Mouse (Mus musculus) cortical plate, adult 2 months (tissue): ENCODE measurements around the gene Slc19a1.

ENCODE experiments used
- CTCF ChIP-seq: fragments of 200-500 bp; IDR thresholded peaks from 2 replicates; pipeline ENCODE4 v1.5.1; 2011; ENCODE audit warnings: mild to moderate bottlenecking, control low read depth, low read length; ENCODE audit not compliant: insufficient read depth; ENCODE audit errors: extremely low read depth
- POLR2A ChIP-seq: fragments of 200-500 bp; IDR thresholded peaks from 2 replicates; pipeline ENCODE4 v1.6.1; 2011; ENCODE audit warnings: mild to moderate bottlenecking, low read length, control low read depth; ENCODE audit not compliant: insufficient read depth; ENCODE audit errors: extremely low read depth

GRCm38 (mm10) chr10:77022301-77023130, 9.5 kb upstream of the Slc19a1 start:
- TF ChIP-seq CTCF, result no peak
- TF ChIP-seq POLR2A, result no peak
